Mouse (Mus musculus) lung, postnatal 25 days (tissue): ENCODE measurements around the gene Olfr1151.

Experiments used
- DNase-seq: peaks from one replicate; pipeline ENCODE4 v3.0.0; 2022; ENCODE audit warnings: low spot score

Gene Olfr1151

DNA sequence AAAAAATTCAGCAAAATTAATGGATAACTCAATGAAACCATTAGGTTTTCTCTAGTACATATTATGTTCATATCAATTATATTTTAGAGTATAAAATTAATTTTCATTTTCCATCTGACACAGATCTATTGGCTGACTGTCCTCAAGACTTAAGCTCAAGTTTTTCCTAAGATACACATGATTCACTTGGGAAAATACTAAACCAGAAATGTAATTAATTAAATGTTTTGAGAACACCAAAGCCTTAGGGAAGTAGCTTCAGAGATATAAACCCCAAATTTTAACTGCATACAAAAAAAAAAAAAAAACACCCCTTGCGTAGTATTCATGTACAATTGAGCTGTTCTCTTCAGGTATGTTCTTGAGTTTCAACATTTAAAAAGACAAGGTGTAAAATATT is at the start of gene Olfr1151:
Gene Olfr1151, plus strand, starts transcription at position 301 of the 400 bp plus-strand sequence.
- DNase-seq: no peak

- no peak for DNase-seq
These were observed 46.1 kb upstream of the Olfr1151 start, which contains the start of gene Olfr1145 for GRCm38 (mm10) chr2:87809522-87809921. Gene Olfr1145 (plus strand): TSS chr2:87809822.

- DNase-seq: no peak
These were observed 25.4 kb upstream of the Olfr1151 start, which contains the start of gene Olfr1148 for GRCm38 (mm10) chr2:87830233-87830632. Gene Olfr1148 (plus strand): TSS chr2:87830533.

DNA sequence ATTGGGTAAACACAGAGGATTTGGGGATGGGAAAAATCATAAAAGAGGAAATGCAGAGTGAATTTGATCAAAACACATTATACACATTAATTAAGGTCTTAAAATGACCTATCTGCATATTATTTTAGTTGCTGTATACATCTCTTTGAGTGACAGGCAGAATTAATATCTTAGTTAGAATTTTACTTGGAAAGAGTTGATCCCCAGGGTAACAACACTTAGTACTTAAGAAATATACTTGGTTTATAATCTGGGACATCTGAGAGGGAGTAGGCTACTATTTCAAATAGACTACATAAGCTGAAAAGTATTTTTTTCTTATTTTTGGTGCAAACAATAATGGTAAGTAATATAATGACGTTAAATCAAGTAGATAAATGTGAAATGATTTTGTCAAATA is 12.0 kb upstream of the Olfr1151 start, which contains the start of gene Olfr1150-ps1:
Gene Olfr1150-ps1, plus strand, starts transcription at position 301 of the 400 bp plus-strand sequence.
- DNase-seq: no peak

DNA sequence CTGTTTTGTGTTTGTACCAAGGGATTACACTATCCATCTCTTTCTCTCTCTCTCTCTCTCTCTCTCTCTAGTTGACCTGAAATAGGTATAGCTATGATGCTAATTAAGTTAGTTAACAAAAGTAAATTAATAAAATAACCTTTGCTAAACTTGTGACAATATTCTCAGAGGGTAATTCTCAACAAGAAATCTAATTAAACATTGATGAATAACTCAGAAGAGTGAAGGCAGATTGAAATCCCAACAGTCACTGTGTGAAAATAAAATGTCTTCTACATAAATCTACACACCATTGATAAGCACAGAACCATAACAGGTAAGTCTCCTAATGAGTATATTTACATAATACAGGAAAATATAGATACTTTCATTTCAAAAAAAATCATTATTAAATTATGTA is 10.5 kb downstream of the Olfr1151 start, which contains the start of gene Olfr1152:
Gene Olfr1152, plus strand, starts transcription at position 301 of the 400 bp plus-strand sequence.
- no peak for DNase-seq

GRCm38 (mm10) chr2:87894662-87895061 is 39.0 kb downstream of the Olfr1151 start, which contains the start of gene Olfr1153:
Gene Olfr1153 (plus strand): TSS chr2:87894962.
- DNase-seq: no peak

DNA sequence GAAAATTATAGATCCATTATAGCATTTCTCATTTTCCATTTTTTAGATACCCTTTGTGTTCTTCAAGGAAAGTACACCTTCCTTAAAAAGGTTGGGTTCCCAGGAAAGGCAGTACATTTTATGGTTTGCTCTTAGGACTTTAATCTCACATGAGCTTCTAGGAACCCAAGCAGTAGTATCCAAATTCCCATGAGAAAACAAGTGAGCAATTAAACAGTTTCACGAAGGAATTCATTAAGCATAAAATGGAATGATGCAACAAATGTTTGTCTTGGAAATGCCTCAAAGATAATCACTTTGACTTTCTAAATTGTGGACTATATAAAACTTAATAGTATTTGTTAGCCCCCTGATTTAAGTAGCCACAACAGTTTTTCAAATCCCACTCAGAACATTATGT is 49.4 kb downstream of the Olfr1151 start, which contains the start of gene Olfr1154:
Gene Olfr1154, minus strand, starts transcription at position 101 of the 400 bp plus-strand sequence.
- DNase-seq: no peak
